Mouse (Mus musculus): ENCODE data around the gene 1700057G04Rik.

1700057G04Rik gene

DNA sequence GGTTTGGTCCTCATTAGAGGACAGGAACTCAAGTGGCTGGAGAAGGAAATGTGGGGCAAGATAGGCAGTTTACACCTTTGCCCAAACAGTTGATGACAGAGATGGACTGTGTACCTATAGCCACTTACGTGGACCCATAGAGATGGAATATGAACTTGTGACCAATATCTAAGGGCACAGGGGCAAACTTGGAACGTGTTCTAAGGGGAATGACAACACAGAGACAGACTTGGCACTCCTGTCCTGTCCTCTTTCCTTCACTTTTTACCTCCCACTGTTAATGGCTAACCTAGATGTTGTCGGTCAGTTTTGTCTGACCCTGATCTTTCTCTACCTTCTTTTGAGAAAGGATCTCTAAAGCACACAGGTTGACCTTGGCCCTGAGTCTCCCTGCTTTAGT, 74.2 kb downstream of the 1700057G04Rik start:
- in situ Hi-C loops (cut with MboI; ENCODE audit: low sequenced_read_pairs) = no loop called here

DNA sequence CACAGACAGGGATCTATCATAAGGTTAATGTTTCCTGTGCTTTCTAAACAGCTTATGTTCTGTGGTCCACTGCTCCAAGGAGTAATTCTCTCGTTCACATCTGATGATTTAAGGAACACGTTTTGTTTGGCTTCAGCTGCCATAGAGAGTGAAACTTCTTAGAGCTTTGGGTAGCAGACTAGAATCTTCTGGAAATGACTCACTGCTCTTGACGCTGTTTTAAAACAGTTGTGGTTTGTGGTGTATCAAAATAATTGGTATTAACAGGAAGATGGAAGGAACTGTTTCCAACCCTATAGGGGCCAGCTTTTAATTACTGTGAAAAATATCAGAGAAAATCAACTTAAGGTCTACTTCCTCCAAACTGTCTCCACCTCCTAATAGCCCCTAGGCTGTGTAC, 75.2 kb downstream of the 1700057G04Rik start:
- in situ Hi-C loops (cut with MboI; ENCODE audit: low sequenced_read_pairs) = no loop called here

DNA sequence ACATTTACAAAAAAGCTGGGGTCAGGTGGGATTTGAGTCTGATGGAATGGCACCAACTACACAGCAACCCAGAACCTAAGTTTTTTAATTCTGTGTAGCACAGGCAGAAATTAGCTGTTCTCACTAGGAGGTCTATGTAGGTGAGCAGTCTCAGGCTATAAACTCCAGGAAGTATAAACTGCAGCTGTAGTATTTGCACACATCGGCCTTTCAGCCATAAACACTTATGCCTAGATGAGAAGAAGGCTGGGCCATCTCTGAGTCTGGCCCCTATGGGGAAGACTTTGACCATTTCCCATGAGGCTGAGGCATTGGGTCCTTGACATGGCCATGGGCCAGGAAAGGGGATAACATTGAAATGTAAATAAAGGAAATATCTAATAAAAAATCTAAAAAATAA, 76.7 kb downstream of the 1700057G04Rik start:
- in situ Hi-C loops (cut with MboI; ENCODE audit: low sequenced_read_pairs) = no loop called here

DNA sequence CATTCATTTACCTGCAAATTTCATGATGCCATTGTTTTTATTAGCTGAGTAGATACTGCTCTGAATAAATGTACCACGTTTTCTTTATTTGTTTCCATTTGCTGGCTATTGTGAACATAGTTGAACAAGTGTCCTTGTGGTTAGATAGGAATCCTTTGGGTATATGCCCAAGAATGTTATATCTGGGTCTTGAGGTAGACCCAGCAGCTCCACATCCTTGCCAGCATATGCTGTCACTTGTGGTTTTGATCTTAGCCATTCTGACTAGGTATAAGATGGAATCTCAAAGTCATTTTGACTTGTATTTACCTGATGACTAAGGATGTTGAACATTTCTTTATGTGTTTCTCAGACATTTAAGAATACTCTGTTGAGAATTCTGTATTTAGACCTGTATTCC, 77.7 kb downstream of the 1700057G04Rik start:
- in situ Hi-C loops (cut with MboI; ENCODE audit: low sequenced_read_pairs) = no loop called here

DNA sequence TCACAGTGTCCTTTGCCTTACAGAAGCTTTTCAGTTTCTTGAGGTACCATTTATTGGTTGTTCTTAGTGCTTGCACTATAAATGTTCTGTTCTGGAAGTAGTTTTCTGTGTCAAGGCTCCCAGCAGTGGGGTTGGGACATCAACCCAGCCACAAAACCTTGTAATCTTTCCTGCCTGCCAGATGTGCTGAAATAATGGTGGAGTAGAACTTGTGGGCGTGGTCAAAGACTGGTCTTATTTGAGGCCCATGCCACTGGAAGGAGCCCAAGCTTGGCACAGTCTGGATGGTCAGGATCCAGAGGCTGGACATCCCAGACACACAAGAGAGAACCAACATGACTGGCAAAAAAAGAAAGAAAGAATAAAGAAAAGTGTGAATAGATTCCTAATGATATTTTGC, 78.2 kb downstream of the 1700057G04Rik start:
- in situ Hi-C loops (cut with MboI; ENCODE audit: low sequenced_read_pairs) = no loop called here

DNA sequence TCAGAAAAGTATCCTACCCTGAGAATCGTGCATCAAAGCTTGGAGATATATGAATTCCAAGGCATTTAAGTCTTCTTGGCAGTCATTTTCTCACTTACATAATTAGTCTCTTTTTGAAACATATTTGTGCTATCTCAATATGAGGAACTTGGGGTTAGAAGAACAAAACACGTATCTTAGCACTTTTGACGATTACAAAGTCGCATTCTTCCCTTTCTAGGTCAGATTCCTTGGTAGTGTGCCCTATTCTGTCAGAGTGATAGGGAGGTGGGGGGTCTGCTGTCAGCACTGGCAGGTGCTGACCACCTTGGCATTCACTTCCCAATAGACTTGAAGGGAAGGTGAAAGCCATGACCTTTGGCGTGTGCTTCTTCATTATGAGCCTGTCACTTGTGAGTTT, 93.5 kb downstream of the 1700057G04Rik start:
- in situ Hi-C loops (cut with MboI; ENCODE audit: low sequenced_read_pairs) = no loop called here
